Mouse (Mus musculus): Measurements from ENCODE around the gene Vwa5b1. TPM values are rescaled to one million over a fixed set of nuclear protein-coding genes. Genes with fewer than 3 reads are reported as not detected.

Gene Vwa5b1
- polyA plus RNA-seq (2015; fragmentation: Illumina TruSeq; extraction: RNeasy Lipid Tissue Mini Kit (QIAGEN cat#74804); ENCODE audit: low read depth, low replicate concordance): 2.4 TPM

GRCm38 (mm10) chr4:138635428-138636145 is at the start of gene Vwa5b1:
Gene Vwa5b1 (minus strand): TSS chr4:138635884.

Other genes starting within 250 kb of the Vwa5b1 start
- gene Fam43b, start 239.4 kb downstream of the Vwa5b1 start, polyA plus RNA-seq (2015; fragmentation: Illumina TruSeq; extraction: RNeasy Lipid Tissue Mini Kit (QIAGEN cat#74804); ENCODE audit: low read depth, low replicate concordance): 18.7 TPM
- 30.1 TPM for gene Mul1, start 201.2 kb downstream of the Vwa5b1 start, polyA plus RNA-seq (2015; fragmentation: Illumina TruSeq; extraction: RNeasy Lipid Tissue Mini Kit (QIAGEN cat#74804); ENCODE audit: low read depth, low replicate concordance)
- 1,117 TPM for gene Camk2n1, start 181.6 kb downstream of the Vwa5b1 start, polyA plus RNA-seq (2015; fragmentation: Illumina TruSeq; extraction: RNeasy Lipid Tissue Mini Kit (QIAGEN cat#74804); ENCODE audit: low read depth, low replicate concordance)
- gene Pla2g2c, start 88.9 kb upstream of the Vwa5b1 start, polyA plus RNA-seq (2015; fragmentation: Illumina TruSeq; extraction: RNeasy Lipid Tissue Mini Kit (QIAGEN cat#74804); ENCODE audit: low read depth, low replicate concordance): not detected
- gene Ubxn10, start 101.3 kb upstream of the Vwa5b1 start, polyA plus RNA-seq (2015; fragmentation: Illumina TruSeq; extraction: RNeasy Lipid Tissue Mini Kit (QIAGEN cat#74804); ENCODE audit: low read depth, low replicate concordance): 2.0 TPM
- gene Pla2g2f, start 121.7 kb upstream of the Vwa5b1 start, polyA plus RNA-seq (2015; fragmentation: Illumina TruSeq; extraction: RNeasy Lipid Tissue Mini Kit (QIAGEN cat#74804); ENCODE audit: low read depth, low replicate concordance): 0.82 TPM
- gene Pla2g2d, start 139.9 kb upstream of the Vwa5b1 start, polyA plus RNA-seq (2015; fragmentation: Illumina TruSeq; extraction: RNeasy Lipid Tissue Mini Kit (QIAGEN cat#74804); ENCODE audit: low read depth, low replicate concordance): 0.34 TPM
- gene Pla2g5, start 227.6 kb upstream of the Vwa5b1 start, polyA plus RNA-seq (2015; fragmentation: Illumina TruSeq; extraction: RNeasy Lipid Tissue Mini Kit (QIAGEN cat#74804); ENCODE audit: low read depth, low replicate concordance): 2.1 TPM
- gene Gm13030, start 238.1 kb upstream of the Vwa5b1 start, polyA plus RNA-seq (2015; fragmentation: Illumina TruSeq; extraction: RNeasy Lipid Tissue Mini Kit (QIAGEN cat#74804); ENCODE audit: low read depth, low replicate concordance): not detected
- not detected for gene Pla2g2e, start 242.1 kb upstream of the Vwa5b1 start, polyA plus RNA-seq (2015; fragmentation: Illumina TruSeq; extraction: RNeasy Lipid Tissue Mini Kit (QIAGEN cat#74804); ENCODE audit: low read depth, low replicate concordance)

Measured in brain, adult 10 weeks (tissue).